Mouse (Mus musculus): ENCODE data around the gene Odf3l1. TPM values are rescaled to one million over a fixed set of nuclear protein-coding genes. Genes with fewer than 3 reads are reported as not detected.
A peak's percentile ranks its signal among the peaks of the same experiment; 100 is the strongest.

Gene Odf3l1
- total and polyA plus RNA-seq, 2 experiments from 2014 or later = 0.14 to 0.42 TPM

- Histone ChIP-seq H3K27ac (no peak overlapping the region), H3K27me3 (ENCODE audit: insufficient read depth, low read length) (no peaks in the 10 kb centered on the region), H3K4me2 (ENCODE audit: low read depth, low read length) (peak overlapping the region; percentile 46), H3K36me3 (ENCODE audit: insufficient read depth, low read length) (no peaks in the 10 kb centered on the region), H3K4me1 (ENCODE audit: insufficient read depth, low read length) (peaks cover 9% of the 10 kb centered on the region; the same call in 1 of the 2 replicates), H3K9ac (replicated peaks; ENCODE audit: low read length) (no peak overlapping the region; the same call in 1 of the 2 replicates), H3K9me3 (ENCODE audit: low read length) (no peaks in the 10 kb centered on the region), H3K4me3 (ENCODE audit: low read length) (no peak overlapping the region)
- ATAC-seq = peak; percentile 78
- peak; percentile 96 for TF ChIP-seq CTCF (IDR thresholded peaks at IDR 0.05; ENCODE audit: low read depth)
- peak; percentile 90 for DNase-seq (ENCODE audit: low spot score)
- WGBS = 28% methylated on average over 12 of the region's 12 CpGs
Observed at GRCm38 (mm10) chr9:56891517-56892011, 27.1 kb upstream of the Odf3l1 start.

DNA sequence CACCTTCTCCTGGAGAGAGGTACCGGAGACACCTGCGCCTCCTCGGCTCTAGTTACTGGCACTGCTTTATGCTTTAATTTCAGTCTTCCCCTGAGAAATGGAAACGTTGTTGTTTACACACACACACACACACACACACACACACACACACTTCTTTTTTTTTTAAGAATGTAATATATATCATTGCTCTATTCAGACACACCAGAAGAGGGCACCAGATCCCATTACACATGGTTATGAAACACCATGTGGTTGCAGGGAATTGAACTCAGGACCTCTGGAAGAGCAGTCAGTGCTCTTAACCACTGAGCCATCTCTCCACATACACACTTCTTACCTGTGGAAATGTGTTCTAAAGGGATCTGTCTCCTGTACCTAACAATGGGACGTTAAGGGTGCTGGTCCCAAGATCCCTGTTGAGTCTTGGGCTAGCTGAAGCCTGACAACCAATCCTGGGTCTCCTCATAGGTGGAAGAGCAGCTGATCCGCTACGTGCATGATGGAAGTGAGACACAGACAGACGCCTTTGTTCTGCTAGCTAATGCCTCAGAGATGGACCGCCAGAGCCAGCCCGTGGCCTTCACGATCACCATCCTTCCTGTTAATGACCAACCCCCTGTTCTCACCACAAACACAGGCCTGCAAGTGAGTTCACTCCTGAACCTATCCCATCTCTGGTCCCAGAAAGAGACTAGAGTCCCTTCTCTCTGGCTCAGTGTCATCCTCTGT is 26.2 kb upstream of the Odf3l1 start:
- H3K27me3 ChIP-seq (ENCODE audit: insufficient read depth, low read length) = no peaks in the 10 kb centered on the region
- no peak overlapping the region for H3K4me3 ChIP-seq (ENCODE audit: low read length)
- no peak overlapping the region for H3K9ac ChIP-seq (replicated peaks; ENCODE audit: low read length)
- no peak overlapping the region for H3K27ac ChIP-seq
- DNase-seq (ENCODE audit: low spot score) (no peak), ATAC-seq (no peak)
- peaks cover 9% of the 10 kb centered on the region; the same call in 1 of the 2 replicates for H3K4me1 ChIP-seq (ENCODE audit: insufficient read depth, low read length)
- TF ChIP-seq CTCF (IDR thresholded peaks at IDR 0.05; ENCODE audit: low read depth) = no peak; the same call in 1 of the 2 replicates
- no peak overlapping the region for H3K4me2 ChIP-seq (ENCODE audit: low read depth, low read length)
- H3K36me3 ChIP-seq (ENCODE audit: insufficient read depth, low read length) = no peaks in the 10 kb centered on the region
- no peaks in the 10 kb centered on the region for H3K9me3 ChIP-seq (ENCODE audit: low read length)
- 69% methylated on average over 11 of the region's 11 CpGs for WGBS

DNA sequence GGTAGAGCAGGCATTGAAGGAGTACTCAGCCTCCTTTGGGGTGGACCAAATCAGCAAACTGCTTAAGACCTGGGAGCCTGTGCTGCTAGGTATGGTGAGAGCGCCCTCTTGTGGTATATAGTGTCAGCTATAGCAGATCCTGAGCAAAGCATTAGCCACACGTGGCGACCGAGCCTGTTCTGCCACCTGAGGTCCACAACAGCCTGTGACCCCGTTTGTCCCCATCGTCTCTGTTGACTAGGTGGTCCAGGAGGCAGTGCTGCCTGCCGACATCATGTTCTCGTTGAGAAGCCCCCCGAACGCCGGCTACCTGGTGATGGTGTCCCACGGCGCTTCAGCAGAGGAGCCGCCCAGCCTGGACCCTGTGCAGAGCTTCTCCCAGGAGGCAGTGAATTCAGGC is 25.3 kb upstream of the Odf3l1 start:
- Histone ChIP-seq H3K9me3 (ENCODE audit: low read length) (no peaks in the 10 kb centered on the region), H3K27ac (no peak overlapping the region), H3K9ac (replicated peaks; ENCODE audit: low read length) (0 out of 2 replicates have a peak overlapping the region, but pooled peaks have one; percentile 18), H3K4me1 (ENCODE audit: insufficient read depth, low read length) (peaks cover 9% of the 10 kb centered on the region; the same call in 1 of the 2 replicates), H3K4me2 (ENCODE audit: low read depth, low read length) (peak overlapping the region; percentile 54), H3K4me3 (ENCODE audit: low read length) (peak overlapping the region; percentile 20), H3K27me3 (ENCODE audit: insufficient read depth, low read length) (no peaks in the 10 kb centered on the region), H3K36me3 (ENCODE audit: insufficient read depth, low read length) (no peaks in the 10 kb centered on the region)
- TF ChIP-seq CTCF (IDR thresholded peaks at IDR 0.05; ENCODE audit: low read depth) = peak; percentile 96
- ATAC-seq = peak; percentile 66
- 9% methylated on average over 14 of the region's 14 CpGs for WGBS
- peak; percentile 96 for DNase-seq (ENCODE audit: low spot score)

GRCm38 (mm10) chr9:56887581-56887980 is 23.1 kb upstream of the Odf3l1 start:
- no peak for ATAC-seq
- no peak for TF ChIP-seq CTCF (IDR thresholded peaks at IDR 0.05; ENCODE audit: low read depth)
- Histone ChIP-seq H3K4me1 (ENCODE audit: insufficient read depth, low read length) (peaks cover 3% of the 10 kb centered on the region; the same call in 1 of the 2 replicates), H3K9me3 (ENCODE audit: low read length) (no peaks in the 10 kb centered on the region), H3K27me3 (ENCODE audit: insufficient read depth, low read length) (no peaks in the 10 kb centered on the region), H3K9ac (replicated peaks; ENCODE audit: low read length) (no peak overlapping the region), H3K4me2 (ENCODE audit: low read depth, low read length) (no peak overlapping the region), H3K4me3 (ENCODE audit: low read length) (no peak overlapping the region), H3K27ac (no peak overlapping the region), H3K36me3 (ENCODE audit: insufficient read depth, low read length) (no peaks in the 10 kb centered on the region)
- DNase-seq (ENCODE audit: low spot score) = no peak
- 90% methylated on average over 16 of the region's 16 CpGs for WGBS

- no peaks in the 10 kb centered on the region for H3K36me3 ChIP-seq (ENCODE audit: insufficient read depth, low read length)
- no peak overlapping the region for H3K4me2 ChIP-seq (ENCODE audit: low read depth, low read length)
- ATAC-seq = no peak
- 94% methylated on average over 15 of the region's 15 CpGs for WGBS
- TF ChIP-seq CTCF (IDR thresholded peaks at IDR 0.05; ENCODE audit: low read depth) = no peak
- H3K27me3 ChIP-seq (ENCODE audit: insufficient read depth, low read length) = no peaks in the 10 kb centered on the region
- H3K4me1 ChIP-seq (ENCODE audit: insufficient read depth, low read length) = peaks cover 1% of the 10 kb centered on the region; the same call in 1 of the 2 replicates
- no peak overlapping the region for H3K9ac ChIP-seq (replicated peaks; ENCODE audit: low read length)
- H3K9me3 ChIP-seq (ENCODE audit: low read length) = no peaks in the 10 kb centered on the region
- H3K27ac ChIP-seq = no peak overlapping the region
- no peak overlapping the region for H3K4me3 ChIP-seq (ENCODE audit: low read length)
- DNase-seq (ENCODE audit: low spot score) = no peak
Observed at GRCm38 (mm10) chr9:56886601-56887000, 22.1 kb upstream of the Odf3l1 start.

DNA sequence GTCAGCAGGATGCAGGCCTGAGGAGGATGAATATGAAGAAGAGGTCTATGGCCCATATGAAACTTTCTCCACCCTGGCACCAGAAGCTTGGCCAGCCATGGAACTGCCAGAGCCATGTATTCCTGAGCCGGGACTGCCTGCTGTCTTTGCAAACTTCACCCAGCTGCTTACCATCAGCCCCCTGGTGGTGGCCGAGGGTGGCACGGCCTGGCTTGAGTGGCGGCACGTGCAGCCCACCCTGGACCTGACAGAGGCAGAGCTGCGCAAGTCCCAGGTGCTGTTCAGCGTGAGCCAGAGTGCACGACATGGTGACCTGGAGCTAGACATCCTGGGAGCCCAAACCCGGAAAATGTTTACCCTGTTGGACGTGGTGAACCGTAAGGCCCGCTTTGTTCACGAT is 21.6 kb upstream of the Odf3l1 start:
- no peak for ATAC-seq
- Histone ChIP-seq H3K9me3 (ENCODE audit: low read length) (no peaks in the 10 kb centered on the region), H3K27me3 (ENCODE audit: insufficient read depth, low read length) (no peaks in the 10 kb centered on the region), H3K4me3 (ENCODE audit: low read length) (no peak overlapping the region), H3K9ac (replicated peaks; ENCODE audit: low read length) (no peak overlapping the region), H3K4me2 (ENCODE audit: low read depth, low read length) (no peak overlapping the region), H3K27ac (no peak overlapping the region), H3K36me3 (ENCODE audit: insufficient read depth, low read length) (no peaks in the 10 kb centered on the region), H3K4me1 (ENCODE audit: insufficient read depth, low read length) (no peaks in the 10 kb centered on the region)
- 62% methylated on average over 13 of the region's 13 CpGs for WGBS
- DNase-seq (ENCODE audit: low spot score) = peak; percentile 50
- peak; percentile 76 for TF ChIP-seq CTCF (IDR thresholded peaks at IDR 0.05; ENCODE audit: low read depth)

DNA sequence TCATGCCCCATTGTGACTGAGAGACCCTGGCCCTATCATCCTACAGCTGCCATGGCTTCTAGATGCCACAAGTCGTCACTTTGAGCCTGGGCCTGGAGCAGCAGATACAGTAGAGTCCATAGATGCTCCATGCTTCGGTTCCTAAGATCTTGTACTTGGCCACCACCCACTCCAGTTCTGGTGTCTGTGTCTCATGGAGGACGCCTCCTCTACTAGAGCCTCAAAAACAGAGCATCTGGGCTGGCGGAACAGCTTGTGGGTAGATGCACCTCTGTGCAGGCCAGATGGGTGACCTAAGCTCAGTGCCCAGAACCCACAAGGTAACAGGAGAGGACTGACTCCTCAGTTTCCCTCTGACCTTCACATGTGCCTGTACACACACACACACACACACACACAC is 19.8 kb upstream of the Odf3l1 start:
- no peak overlapping the region for H3K4me3 ChIP-seq (ENCODE audit: low read length)
- no peaks in the 10 kb centered on the region for H3K9me3 ChIP-seq (ENCODE audit: low read length)
- 88% methylated on average over 4 of the region's 4 CpGs for WGBS
- no peak overlapping the region for H3K27ac ChIP-seq
- no peaks in the 10 kb centered on the region for H3K36me3 ChIP-seq (ENCODE audit: insufficient read depth, low read length)
- H3K9ac ChIP-seq (replicated peaks; ENCODE audit: low read length) = no peak overlapping the region
- H3K4me2 ChIP-seq (ENCODE audit: low read depth, low read length) = no peak overlapping the region
- no peak for DNase-seq (ENCODE audit: low spot score)
- no peak for ATAC-seq
- no peaks in the 10 kb centered on the region for H3K4me1 ChIP-seq (ENCODE audit: insufficient read depth, low read length)
- TF ChIP-seq CTCF (IDR thresholded peaks at IDR 0.05; ENCODE audit: low read depth) = no peak
- no peaks in the 10 kb centered on the region for H3K27me3 ChIP-seq (ENCODE audit: insufficient read depth, low read length)
